Mouse (Mus musculus) frontal cortex, postnatal 10 days (tissue): ENCODE data around the gene Tctex1d2.

ENCODE experiments used
- DNase-seq, 2 experiments: peaks; one replicate each; pipeline ENCODE4 v3.0.0; 2022; ENCODE audit warnings: low spot score in 2 of 2, mixed read lengths in 1 of 2

Tctex1d2 gene

GRCm38 (mm10) chr16:32468488-32468887 is 49.0 kb downstream of the Tctex1d2 start:
- no peak for DNase-seq

GRCm38 (mm10) chr16:32469404-32470105 is 50.1 kb downstream of the Tctex1d2 start:
- DNase-seq, result no peak

GRCm38 (mm10) chr16:32472276-32473015 is 52.9 kb downstream of the Tctex1d2 start:
- no peak for DNase-seq

- DNase-seq, result no peak
Observed at GRCm38 (mm10) chr16:32477315-32477714, 57.8 kb downstream of the Tctex1d2 start.
